Mouse (Mus musculus): ENCODE data around the gene Tbc1d30.

GRCm38 (mm10) chr10:121300659-121301058 lies 50.4 kb downstream of the Tbc1d30 start:
- TF ChIP-seq CTCF (IDR thresholded peaks at IDR 0.05; ENCODE audit: low read depth) (no peak), EP300 (IDR thresholded peaks at IDR 0.05; ENCODE audit: low read depth) (no peak)
